In the genomic region with DNA sequence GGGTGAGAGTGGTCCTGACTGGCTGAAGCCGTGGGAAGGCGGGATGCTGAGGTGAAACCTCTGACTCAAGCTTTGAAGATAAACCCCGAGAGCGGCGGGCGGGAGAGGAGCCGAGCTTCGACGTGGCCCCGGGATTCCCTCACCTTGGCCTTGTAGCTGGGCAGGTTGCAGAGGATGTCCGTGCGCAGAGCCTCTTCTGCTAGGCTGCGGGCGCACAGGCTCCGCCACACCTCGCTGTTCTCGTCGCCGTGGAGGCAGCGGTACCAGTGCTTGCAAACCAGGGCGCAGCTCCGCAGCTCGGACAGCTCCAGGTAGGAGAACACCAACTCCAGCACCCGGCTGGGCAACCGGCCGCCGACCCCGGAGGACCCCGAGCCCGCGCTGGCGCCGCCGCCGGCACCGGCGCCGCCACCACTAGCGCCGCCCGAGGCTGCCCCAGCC, we compare ENCODE assay signal across 8 mouse cellular contexts. TPM values are rescaled to one million over a fixed set of nuclear protein-coding genes. Genes with fewer than 3 reads are reported as not detected.
DNase-seq lines count a peak whose midpoint lies in the region; ATAC-seq and TF ChIP-seq lines count a peak whose summit lies in the region.

No protein-coding gene starts in this region.

- H3K4me2 ChIP-seq in intestine, postnatal 0 days (replicated peaks; ENCODE audit: low read depth), result peak overlapping the region; percentile 63
- H3K4me2 ChIP-seq in midbrain, postnatal 0 days (ENCODE audit: low read depth, low read length, poor library complexity, severe bottlenecking), result peak overlapping the region; percentile 75

- H3K4me1 ChIP-seq in intestine, postnatal 0 days (replicated peaks; ENCODE audit: control insufficient read depth, insufficient read depth, low read length), result 0 out of 2 replicates have a peak, but pooled peaks cover 3% of the 10 kb centered on the region
- peaks cover 12% of the 10 kb centered on the region for H3K4me1 ChIP-seq in midbrain, postnatal 0 days (ENCODE audit: insufficient read depth, low read length)
- H3K4me1 ChIP-seq in testis, adult 2 months (ENCODE audit: control insufficient read depth, insufficient read depth, low read length), result no peaks in the 10 kb centered on the region; the same call in 1 of the 2 replicates

- peak overlapping the region; percentile 90 for H3K27ac ChIP-seq in intestine, postnatal 0 days (ENCODE audit: low read depth, low read length)
- peak overlapping the region; percentile 92 for H3K27ac ChIP-seq in midbrain, postnatal 0 days (ENCODE audit: low read depth, low read length)
- H3K27ac ChIP-seq in testis, adult 2 months (ENCODE audit: control insufficient read depth, insufficient read depth, low read depth, low read length), result peak overlapping the region; percentile 83

- H3K4me3 ChIP-seq in intestine, postnatal 0 days (ENCODE audit: low read depth, low read length), result peak overlapping the region; percentile 71
- H3K4me3 ChIP-seq in midbrain, postnatal 0 days (ENCODE audit: low read depth, low read length), result peak overlapping the region; percentile 95
- H3K4me3 ChIP-seq in testis, adult 2 months (ENCODE audit: control insufficient read depth, low read depth, low read length), result peak overlapping the region; percentile 97

- DNase-seq in 416B (ENCODE audit: low read depth) (peak; percentile 57), liver (peak; percentile 72)
- peak; percentile 43 for DNase-seq in T-cell, adult 2 months (ENCODE audit: low spot score)
- DNase-seq in cerebellum, postnatal 36 days, result peak; percentile 60 to 65
- DNase-seq in frontal cortex, postnatal 36 days (ENCODE audit: low spot score in 2 of 2), result peak; percentile 51 to 58
- DNase-seq in midbrain, postnatal 0 days (ENCODE audit: low spot score), result peak; percentile 12

- TF ChIP-seq CTCF in intestine, postnatal 0 days (IDR thresholded peaks at IDR 0.05; ENCODE audit: low read depth), result no peak
- no peak for TF ChIP-seq CTCF in midbrain, postnatal 0 days (IDR thresholded peaks at IDR 0.05)
- 0 out of 2 replicates have a peak, but pooled peaks have one; percentile 3 for TF ChIP-seq CTCF in testis, adult 2 months (IDR thresholded peaks at IDR 0.05; ENCODE audit: control insufficient read depth, insufficient read depth, insufficient replicate concordance, low read depth, low read length)

- no peaks in the 10 kb centered on the region; the same call in 1 of the 2 replicates for H3K36me3 ChIP-seq in intestine, postnatal 0 days (ENCODE audit: control insufficient read depth, insufficient read depth)
- H3K36me3 ChIP-seq in midbrain, postnatal 0 days (ENCODE audit: insufficient read depth, low read length), result no peaks in the 10 kb centered on the region
- H3K36me3 ChIP-seq in testis, adult 2 months (ENCODE audit: control insufficient read depth, insufficient read depth, low read length), result no peaks in the 10 kb centered on the region

- peak overlapping the region; percentile 78 for H3K9ac ChIP-seq in intestine, postnatal 0 days (ENCODE audit: low read depth, low read length)
- peak overlapping the region; percentile 83 for H3K9ac ChIP-seq in midbrain, postnatal 0 days (replicated peaks; ENCODE audit: low read length, poor library complexity, severe bottlenecking)

- H3K27me3 ChIP-seq in intestine, postnatal 0 days (replicated peaks; ENCODE audit: control insufficient read depth, insufficient read depth, low read length), result no peaks in the 10 kb centered on the region
- no peaks in the 10 kb centered on the region for H3K27me3 ChIP-seq in midbrain, postnatal 0 days (ENCODE audit: insufficient read depth, low read length)
- H3K27me3 ChIP-seq in testis, adult 2 months (ENCODE audit: control insufficient read depth, insufficient read depth, low read length), result no peaks in the 10 kb centered on the region

- TF ChIP-seq POLR2A in testis, adult 2 months (IDR thresholded peaks at IDR 0.05; ENCODE audit: control insufficient read depth, low read depth, low read length), result no peak; the same call in 1 of the 2 replicates

- WGBS in intestine, postnatal 0 days, result 0% methylated on average over 23 of the region's 41 CpGs
- WGBS in midbrain, postnatal 0 days, result under 1% methylated on average over 34 of the region's 41 CpGs

- H3K9me3 ChIP-seq in intestine, postnatal 0 days (ENCODE audit: control insufficient read depth), result no peaks in the 10 kb centered on the region
- no peaks in the 10 kb centered on the region for H3K9me3 ChIP-seq in midbrain, postnatal 0 days (ENCODE audit: low read length)

- peak; percentile 55 for ATAC-seq in intestine, postnatal 0 days
- peak; percentile 51 for ATAC-seq in midbrain, postnatal 0 days (ENCODE audit: low FRiP score)

RNA-seq across cellular contexts. Expression of a gene that starts 0.6 kb away (rescaled TPM):
- polyA plus RNA-seq in intestine, postnatal 0 days (2015; fragmentation: Nextera tagmentation; extraction: Ambion mirVana), result 4.9 and 5.1 TPM in 2 replicates
- 29.9 and 39.6 TPM in 2 replicates for total RNA-seq in midbrain, postnatal 0 days (2014; rRNA removed)
- polyA plus RNA-seq in midbrain, postnatal 0 days (2015; fragmentation: Nextera tagmentation; extraction: Ambion mirVana), result 15.0 and 16.6 TPM in 2 replicates
- 3.7 and 4.8 TPM in 2 replicates for polyA plus RNA-seq in testis, adult 2 months (2012; rRNA removed)

RNA-seq across cellular contexts. Expression of a gene that starts 0.7 kb away (rescaled TPM):
- polyA plus RNA-seq in intestine, postnatal 0 days (2015; fragmentation: Nextera tagmentation; extraction: Ambion mirVana), result 10.7 and 11.8 TPM in 2 replicates
- total RNA-seq in midbrain, postnatal 0 days (2014; rRNA removed), result 11.6 and 12.4 TPM in 2 replicates
- polyA plus RNA-seq in midbrain, postnatal 0 days (2015; fragmentation: Nextera tagmentation; extraction: Ambion mirVana), result 10.7 and 11.1 TPM in 2 replicates
- polyA plus RNA-seq in testis, adult 2 months (2012; rRNA removed), result 35.2 and 39.4 TPM in 2 replicates

RNA-seq across cellular contexts. Expression of a gene that starts 24.9 kb away (rescaled TPM):
- polyA plus RNA-seq in intestine, postnatal 0 days (2015; fragmentation: Nextera tagmentation; extraction: Ambion mirVana), result not detected in 2 replicates
- 0.38 TPM in 1 of 2 replicates, not detected in the other for total RNA-seq in midbrain, postnatal 0 days (2014; rRNA removed)
- polyA plus RNA-seq in midbrain, postnatal 0 days (2015; fragmentation: Nextera tagmentation; extraction: Ambion mirVana), result 0.11 TPM in 1 of 2 replicates, not detected in the other
- 0.14 and 0.21 TPM in 2 replicates for polyA plus RNA-seq in testis, adult 2 months (2012; rRNA removed)

RNA-seq across cellular contexts. Expression of a gene that starts 30.9 kb away (rescaled TPM):
- polyA plus RNA-seq in intestine, postnatal 0 days (2015; fragmentation: Nextera tagmentation; extraction: Ambion mirVana), result 11.9 and 14.2 TPM in 2 replicates
- total RNA-seq in midbrain, postnatal 0 days (2014; rRNA removed), result 34.8 and 42.1 TPM in 2 replicates
- 22.3 and 27.1 TPM in 2 replicates for polyA plus RNA-seq in midbrain, postnatal 0 days (2015; fragmentation: Nextera tagmentation; extraction: Ambion mirVana)
- 16.9 and 17.9 TPM in 2 replicates for polyA plus RNA-seq in testis, adult 2 months (2012; rRNA removed)

Comparison
In these comparisons a context has a peak if more than half of its experiments do, and no peak if none do; other contexts are left out.
1. Peak in every context shown above with its lines: DNase-seq, ATAC-seq, H3K4me3 ChIP-seq and H3K27ac ChIP-seq.
2. DNase-seq: peak in every context shown above with its lines; median percentile 72 in liver; 62 in cerebellum, postnatal 36 days; 57 in 416B; 54 in frontal cortex, postnatal 36 days; 43 in T-cell, adult 2 months; 12 in midbrain, postnatal 0 days.